Mouse (Mus musculus) midbrain, embryonic 13.5 days (tissue): ENCODE measurements at regions not wholly inside any gene's neighbourhood (a gene's known extent, or its start where the extent isn't known, plus 50 kb on each side); places are given as distances from the start of the nearest gene placed in this dataset.

Source experiments
- ATAC-seq: fragments of 200-750 bp; cut with Nextera tagmentation; 2 replicates; pipeline ENCODE4 v1.8.0; 2017; ENCODE audit warnings: mild to moderate bottlenecking, moderate TSS enrichment, moderate library complexity
- H3K27ac ChIP-seq: fragments of 300-500 bp; sonication (generic); 2 replicates; pipeline ENCODE4 v1.5.1; 2015; ENCODE audit warnings: inconsistent platforms, mild to moderate bottlenecking, moderate library complexity
- H3K27me3 ChIP-seq: fragments of 300-500 bp; sonication (generic); 2 replicates; pipeline ENCODE4 v1.6.1; 2015; ENCODE audit warnings: mild to moderate bottlenecking, inconsistent platforms
- H3K36me3 ChIP-seq: fragments of 300-500 bp; sonication (generic); 2 replicates; pipeline ENCODE4 v1.6.1; 2015; ENCODE audit warnings: mild to moderate bottlenecking, inconsistent platforms
- H3K4me1 ChIP-seq: fragments of 300-500 bp; sonication (generic); replicated peaks from 2 replicates; pipeline ENCODE4 v1.6.1; 2015; ENCODE audit warnings: inconsistent platforms
- H3K4me2 ChIP-seq: fragments of 300-500 bp; sonication (generic); replicated peaks from 2 replicates; pipeline ENCODE4 v1.6.1; 2015; ENCODE audit warnings: moderate library complexity, mild to moderate bottlenecking, inconsistent platforms
- H3K4me3 ChIP-seq: fragments of 300-500 bp; sonication (generic); replicated peaks from 2 replicates; pipeline ENCODE4 v1.5.1; 2015; ENCODE audit warnings: mild to moderate bottlenecking, inconsistent platforms
- H3K9ac ChIP-seq: fragments of 300-500 bp; sonication (generic); replicated peaks from 2 replicates; pipeline ENCODE4 v1.6.1; 2015; ENCODE audit warnings: mild to moderate bottlenecking, inconsistent platforms
- H3K9me3 ChIP-seq: fragments of 300-500 bp; sonication (generic); 2 replicates; pipeline ENCODE4 v1.6.1; 2016; ENCODE audit warnings: mild to moderate bottlenecking, inconsistent platforms
- WGBS: fragments of 180-500 bp; shearing (Covaris S2); methylation state at CpG from one replicate; pipeline ENCODE4 v1.1.7; 2015; 5-methylcytosine and 5-hydroxymethylcytosine counted together

DNA sequence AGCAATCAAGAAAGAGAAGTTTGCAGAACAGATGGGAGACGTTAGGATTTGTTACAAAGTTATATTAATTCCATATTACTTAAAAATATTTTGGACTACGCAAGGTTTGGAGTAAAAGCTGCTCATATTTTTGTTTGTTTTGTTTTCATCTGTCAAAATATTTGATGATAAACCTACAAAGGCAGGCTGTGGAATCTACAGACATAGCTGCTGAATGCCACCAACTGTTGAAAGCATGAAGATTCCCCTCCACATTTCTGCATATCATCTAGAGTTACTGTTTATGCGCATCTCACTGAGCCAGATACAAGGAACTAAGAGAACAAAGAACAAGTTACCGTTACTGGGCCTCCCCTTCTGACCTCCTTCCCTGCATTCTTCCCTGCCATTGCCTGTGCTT lies 127.1 kb upstream of the Gorab start:
- whole genome bisulfite sequencing, result 82% methylated on average over 4 of the region's 4 CpGs
- ATAC-seq, result no peak
- no peaks in the 10 kb centered on the region for H3K36me3 ChIP-seq
- no peaks in the 10 kb centered on the region for H3K4me1 ChIP-seq
- H3K4me3 ChIP-seq, result no peak overlapping the region
- H3K27ac ChIP-seq, result no peak overlapping the region
- H3K4me2 ChIP-seq, result no peak overlapping the region
- no peak overlapping the region for H3K9ac ChIP-seq
- no peaks in the 10 kb centered on the region for H3K9me3 ChIP-seq
- no peaks in the 10 kb centered on the region for H3K27me3 ChIP-seq

DNA sequence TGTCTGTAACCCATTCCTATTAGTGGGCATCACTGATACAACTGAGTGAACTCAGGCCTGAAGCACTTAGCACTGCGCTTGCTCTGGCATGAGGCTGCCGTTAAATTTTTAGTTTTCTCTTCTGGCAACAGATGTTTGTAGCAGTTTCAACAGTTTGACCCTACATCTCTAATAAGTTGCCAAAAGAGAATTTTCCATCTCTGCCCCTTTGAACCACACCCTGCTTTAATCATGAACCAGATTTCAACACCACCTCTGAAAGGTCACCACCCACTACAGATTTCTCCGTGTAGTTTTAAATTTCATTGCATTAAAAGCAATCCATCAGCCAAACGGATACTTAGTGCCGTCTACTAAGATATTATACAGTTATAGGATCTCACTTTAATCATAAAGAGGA lies 114.5 kb upstream of the Gorab start:
- Histone ChIP-seq H3K4me2 (no peak overlapping the region), H3K27me3 (no peaks in the 10 kb centered on the region), H3K9me3 (no peaks in the 10 kb centered on the region), H3K27ac (no peak overlapping the region), H3K4me3 (no peak overlapping the region), H3K36me3 (no peaks in the 10 kb centered on the region), H3K9ac (no peak overlapping the region), H3K4me1 (no peaks in the 10 kb centered on the region)
- no peak for ATAC-seq
- 87% methylated on average over 5 of the region's 5 CpGs for WGBS

DNA sequence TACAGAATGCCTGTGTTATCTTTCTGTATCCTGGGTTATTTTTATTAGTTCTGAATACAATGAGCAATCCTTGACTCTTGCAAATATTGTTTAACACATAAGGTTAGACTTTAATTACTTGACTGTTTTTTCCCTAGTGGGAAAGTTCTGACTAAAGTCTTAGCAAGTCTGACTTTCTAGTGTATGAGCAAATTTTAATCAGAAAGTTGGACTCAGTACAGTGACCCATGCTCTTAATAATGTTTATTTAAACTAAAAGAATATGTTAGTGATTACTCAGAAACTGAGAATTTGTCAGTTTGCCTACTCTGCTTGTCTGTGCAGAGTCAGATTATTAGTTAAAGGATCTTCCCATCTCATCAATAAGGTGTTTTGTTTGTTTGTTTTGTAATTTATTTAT lies 109.4 kb upstream of the Gorab start:
- Histone ChIP-seq H3K27me3 (no peaks in the 10 kb centered on the region), H3K9me3 (no peaks in the 10 kb centered on the region), H3K36me3 (no peaks in the 10 kb centered on the region), H3K9ac (no peak overlapping the region), H3K4me1 (no peaks in the 10 kb centered on the region), H3K4me2 (no peak overlapping the region), H3K4me3 (no peak overlapping the region), H3K27ac (no peak overlapping the region)
- no peak for ATAC-seq

DNA sequence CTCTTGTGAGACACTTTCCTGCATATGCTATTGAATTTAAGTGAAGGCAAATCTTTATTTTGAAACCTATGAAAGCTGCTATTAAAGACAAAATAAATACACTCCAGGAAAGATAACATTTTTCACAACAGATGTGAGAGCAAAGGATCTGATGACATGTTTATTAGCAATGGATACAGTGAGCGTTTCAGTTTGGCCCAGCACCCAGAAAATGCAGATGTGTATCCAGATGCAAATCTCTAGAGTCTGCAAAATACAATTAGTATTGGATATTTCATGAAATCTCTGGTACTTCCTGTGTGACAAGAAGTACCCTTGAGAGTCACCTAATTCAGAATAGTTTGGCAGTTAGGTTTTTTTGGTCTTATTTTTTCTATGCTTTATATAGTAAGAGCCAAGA lies 108.5 kb upstream of the Gorab start:
- Histone ChIP-seq H3K9ac (no peak overlapping the region), H3K4me3 (no peak overlapping the region), H3K27me3 (no peaks in the 10 kb centered on the region), H3K36me3 (no peaks in the 10 kb centered on the region), H3K4me2 (no peak overlapping the region), H3K9me3 (no peaks in the 10 kb centered on the region), H3K27ac (no peak overlapping the region), H3K4me1 (no peaks in the 10 kb centered on the region)
- no peak for ATAC-seq
- 79% methylated on average over 1 of the region's 1 CpGs for WGBS

DNA sequence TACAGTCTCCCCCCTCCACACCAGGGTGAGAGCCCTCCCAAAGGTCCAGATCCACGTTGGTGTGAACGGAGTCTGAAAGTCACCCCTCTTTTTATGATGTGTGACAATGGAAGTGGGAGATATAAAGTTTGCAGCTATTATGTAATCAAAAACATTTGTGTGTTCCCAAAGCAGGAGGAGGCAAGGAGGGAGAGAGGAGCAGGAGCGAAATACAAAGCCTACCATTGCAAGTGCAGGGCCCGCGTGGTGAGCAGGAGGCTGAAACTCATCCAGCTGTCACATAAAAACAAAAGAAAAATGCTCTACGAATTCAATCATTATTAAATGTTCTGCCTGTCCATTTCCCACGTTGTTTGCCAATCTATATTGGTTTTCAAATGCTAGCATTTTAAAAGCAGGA lies 101.6 kb upstream of the Gorab start:
- Histone ChIP-seq H3K27ac (no peak overlapping the region), H3K4me1 (no peaks in the 10 kb centered on the region), H3K27me3 (no peaks in the 10 kb centered on the region), H3K9me3 (no peaks in the 10 kb centered on the region), H3K4me2 (no peak overlapping the region), H3K36me3 (no peaks in the 10 kb centered on the region), H3K4me3 (no peak overlapping the region), H3K9ac (no peak overlapping the region)
- 70% methylated on average over 7 of the region's 7 CpGs for WGBS
- ATAC-seq, result no peak

DNA sequence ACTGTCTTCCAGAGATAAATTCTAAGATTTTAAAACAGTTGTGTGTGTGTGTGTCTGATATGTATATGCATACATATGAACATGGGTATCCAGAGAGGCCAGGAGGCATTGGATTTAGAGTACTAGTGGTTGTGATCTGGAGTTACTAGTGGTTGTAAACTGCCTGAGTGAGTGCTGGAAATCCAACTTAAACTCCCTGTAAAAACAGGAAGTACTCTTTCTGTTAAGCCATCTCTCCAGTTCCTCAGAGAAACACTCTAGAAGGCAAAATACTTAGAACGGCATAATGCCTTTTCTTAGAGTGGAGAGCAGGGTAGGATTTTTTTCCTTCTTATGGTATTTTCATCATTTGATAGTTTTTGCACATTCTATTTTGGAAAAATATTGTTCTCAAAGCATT lies 99.1 kb upstream of the Gorab start:
- Histone ChIP-seq H3K9me3 (no peaks in the 10 kb centered on the region), H3K4me1 (no peaks in the 10 kb centered on the region), H3K27me3 (no peaks in the 10 kb centered on the region), H3K9ac (no peak overlapping the region), H3K4me3 (no peak overlapping the region), H3K4me2 (no peak overlapping the region), H3K27ac (no peak overlapping the region), H3K36me3 (no peaks in the 10 kb centered on the region)
- WGBS, result 76% methylated on average over 1 of the region's 1 CpGs
- no peak for ATAC-seq

DNA sequence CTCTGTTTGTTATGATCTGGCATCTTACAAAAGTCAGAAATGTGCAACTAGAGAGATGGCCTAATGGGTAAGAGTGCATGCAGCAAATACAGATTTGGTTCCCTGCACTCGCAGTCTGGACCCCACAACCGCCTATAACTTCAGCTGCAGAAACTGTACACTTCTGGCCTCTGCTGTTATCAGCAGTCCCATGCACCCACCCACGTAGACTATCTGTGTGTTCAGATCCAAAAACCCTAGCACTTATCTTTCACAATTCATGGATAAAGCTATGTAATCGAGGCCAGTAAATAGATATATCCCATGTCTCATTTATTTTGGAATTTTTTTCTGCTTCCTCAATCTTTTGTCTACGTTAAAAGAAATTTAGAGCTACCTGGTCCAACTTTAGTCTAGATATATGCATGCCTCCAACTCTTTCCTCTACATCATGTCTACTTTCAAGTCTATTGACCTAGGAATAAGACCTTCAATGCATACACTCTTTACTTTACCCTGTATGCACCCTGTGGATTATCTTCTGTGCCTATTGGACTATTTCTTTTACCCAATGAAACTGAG lies 95.0 kb upstream of the Gorab start:
- Histone ChIP-seq H3K9me3 (no peaks in the 10 kb centered on the region), H3K27me3 (no peaks in the 10 kb centered on the region), H3K36me3 (no peaks in the 10 kb centered on the region), H3K4me1 (no peaks in the 10 kb centered on the region), H3K4me2 (no peak overlapping the region), H3K4me3 (no peak overlapping the region), H3K27ac (no peak overlapping the region), H3K9ac (no peak overlapping the region)
- no peak for ATAC-seq
- 90% methylated on average over 5 of the region's 5 CpGs for WGBS

DNA sequence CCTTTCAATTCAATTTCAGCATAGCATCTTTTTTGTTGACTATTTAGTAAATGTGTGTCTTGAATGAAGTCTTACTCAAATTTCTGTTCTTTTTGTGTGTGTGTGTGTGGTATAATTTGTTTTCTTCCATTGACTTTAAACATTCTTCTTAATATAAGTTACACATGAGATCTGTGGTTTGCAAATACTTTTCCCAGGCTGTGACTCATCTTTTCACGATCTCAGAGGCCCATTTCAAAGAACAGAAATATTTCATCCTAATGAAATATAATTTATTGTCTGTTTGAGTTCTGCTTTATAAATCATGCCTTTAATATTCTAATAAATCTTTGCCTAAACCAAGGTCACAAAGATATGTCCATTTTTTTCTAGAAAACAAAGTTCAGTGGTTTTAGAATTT lies 92.9 kb upstream of the Gorab start:
- H3K9me3 ChIP-seq, result no peaks in the 10 kb centered on the region
- no peak overlapping the region for H3K27ac ChIP-seq
- H3K4me3 ChIP-seq, result no peak overlapping the region
- H3K27me3 ChIP-seq, result no peaks in the 10 kb centered on the region
- H3K9ac ChIP-seq, result no peak overlapping the region
- H3K36me3 ChIP-seq, result no peaks in the 10 kb centered on the region
- H3K4me2 ChIP-seq, result no peak overlapping the region
- no peak for ATAC-seq
- WGBS, result 83% methylated on average over 1 of the region's 1 CpGs
- no peaks in the 10 kb centered on the region for H3K4me1 ChIP-seq

DNA sequence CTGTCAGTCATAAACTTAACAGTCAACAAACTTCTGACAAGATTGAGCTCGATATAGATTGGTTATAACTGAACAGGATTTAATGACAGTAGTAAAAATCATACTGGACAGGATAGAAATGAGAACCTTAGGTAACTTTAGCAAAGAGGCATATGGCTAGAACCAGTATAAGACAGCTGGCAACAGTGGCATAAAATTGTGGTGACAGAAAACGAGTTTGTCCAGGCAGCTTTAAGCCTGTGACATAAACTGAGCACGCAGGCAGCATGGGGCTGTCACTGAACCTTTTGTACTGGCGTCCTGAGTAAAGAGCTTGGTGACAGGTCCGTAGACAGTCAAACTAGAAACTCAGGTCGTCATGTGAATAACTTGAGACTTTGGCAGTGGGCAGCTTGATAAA lies 85.1 kb upstream of the Gorab start:
- WGBS, result 55% methylated on average over 6 of the region's 6 CpGs
- H3K9ac ChIP-seq, result no peak overlapping the region
- no peak overlapping the region for H3K4me2 ChIP-seq
- H3K9me3 ChIP-seq, result no peaks in the 10 kb centered on the region
- H3K4me1 ChIP-seq, result no peaks in the 10 kb centered on the region
- H3K36me3 ChIP-seq, result no peaks in the 10 kb centered on the region
- ATAC-seq, result no peak
- H3K27ac ChIP-seq, result no peak overlapping the region
- no peak overlapping the region for H3K4me3 ChIP-seq
- H3K27me3 ChIP-seq, result no peaks in the 10 kb centered on the region

DNA sequence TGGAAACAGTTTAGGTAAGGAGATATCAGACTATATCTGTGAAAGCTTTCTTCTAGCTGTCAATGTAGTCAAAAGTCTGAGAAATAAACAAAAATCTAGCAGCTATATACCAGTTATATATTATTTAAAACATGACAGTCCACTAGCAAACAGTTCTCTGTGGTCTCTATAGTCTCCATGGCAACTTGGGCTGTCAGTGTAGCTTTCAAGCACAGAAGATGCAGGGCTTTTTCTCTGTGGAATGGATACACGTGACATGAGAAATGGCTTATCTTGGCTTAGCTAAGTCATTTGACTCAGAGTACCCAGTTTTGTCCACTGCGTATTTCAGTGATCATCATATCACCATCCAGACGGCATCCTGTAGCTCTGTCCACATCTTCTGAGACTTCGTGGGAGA lies 84.6 kb upstream of the Gorab start:
- ATAC-seq, result no peak
- 66% methylated on average over 4 of the region's 4 CpGs for WGBS

DNA sequence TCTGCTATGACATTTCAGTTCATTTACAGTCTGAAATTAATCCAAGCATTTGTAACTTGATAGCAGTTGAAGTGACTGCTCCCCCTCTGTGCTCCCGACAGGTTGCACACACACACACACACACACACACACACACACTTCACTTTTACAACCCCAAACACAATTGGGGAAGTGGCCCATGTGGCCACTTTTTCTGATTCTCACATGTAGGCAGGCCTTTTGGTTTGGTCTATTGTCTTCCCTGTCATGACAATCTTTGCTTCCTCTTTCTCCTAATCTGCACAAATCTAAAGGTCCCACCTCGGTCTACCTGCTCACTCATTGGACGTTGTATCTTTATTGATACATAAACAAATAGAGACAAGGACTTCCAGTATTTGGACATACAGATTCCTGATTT lies 79.6 kb upstream of the Gorab start:
- Histone ChIP-seq H3K9ac (no peak overlapping the region), H3K9me3 (no peaks in the 10 kb centered on the region), H3K27ac (no peak overlapping the region), H3K4me2 (no peak overlapping the region), H3K27me3 (no peaks in the 10 kb centered on the region), H3K4me3 (no peak overlapping the region), H3K4me1 (no peaks in the 10 kb centered on the region), H3K36me3 (no peaks in the 10 kb centered on the region)
- 87% methylated on average over 3 of the region's 3 CpGs for WGBS
- no peak for ATAC-seq

More for the DNA sequence above, 84.6 kb upstream of the Gorab start:
- no peak overlapping the region for H3K4me3 ChIP-seq
- no peaks in the 10 kb centered on the region for H3K9me3 ChIP-seq
- no peaks in the 10 kb centered on the region for H3K36me3 ChIP-seq
- H3K27me3 ChIP-seq, result no peaks in the 10 kb centered on the region
- H3K9ac ChIP-seq, result no peak overlapping the region
- H3K27ac ChIP-seq, result no peak overlapping the region
- no peaks in the 10 kb centered on the region for H3K4me1 ChIP-seq
- H3K4me2 ChIP-seq, result no peak overlapping the region

DNA sequence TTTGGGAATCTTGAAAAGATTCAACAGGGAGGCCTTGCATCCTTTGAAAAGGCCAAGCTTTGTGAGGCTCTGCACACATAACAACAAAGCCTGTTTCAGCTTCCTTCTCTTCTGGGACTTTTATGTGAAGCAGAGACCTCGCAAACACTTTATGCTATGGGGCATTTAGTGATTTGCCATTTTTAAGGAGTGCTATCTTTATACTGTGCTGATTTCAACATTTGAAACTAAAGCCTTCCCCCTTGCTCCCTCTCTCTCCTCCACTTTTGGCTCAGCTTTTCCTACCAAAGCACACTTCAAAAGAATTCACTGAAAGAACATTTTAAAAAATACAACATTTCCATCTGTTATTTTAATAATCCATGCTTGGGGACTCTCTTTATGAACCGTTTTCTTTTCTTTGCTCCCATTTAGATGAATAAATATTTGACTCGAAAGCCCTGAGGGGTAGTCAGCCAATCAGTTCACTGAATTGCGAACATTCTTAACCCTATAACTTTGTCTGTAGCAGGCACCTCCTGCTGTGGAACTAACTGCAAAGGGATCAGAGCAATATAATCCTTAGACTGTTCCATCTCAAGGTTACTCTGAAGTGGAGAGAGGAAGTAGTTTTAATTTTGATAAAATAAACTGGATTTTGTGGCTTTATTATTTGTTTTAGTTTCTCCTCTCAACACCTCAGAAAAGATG lies 74.2 kb upstream of the Gorab start:
- no peak overlapping the region for H3K4me2 ChIP-seq
- H3K36me3 ChIP-seq, result no peaks in the 10 kb centered on the region
- H3K9ac ChIP-seq, result no peak overlapping the region
- 27% methylated on average over 4 of the region's 4 CpGs for WGBS
- no peaks in the 10 kb centered on the region for H3K9me3 ChIP-seq
- H3K27ac ChIP-seq, result 0 out of 2 replicates have a peak overlapping the region, but pooled peaks have one; percentile 7
- peak; percentile 55; the same call in 1 of the 2 replicates for ATAC-seq
- H3K4me3 ChIP-seq, result no peak overlapping the region
- H3K4me1 ChIP-seq, result peaks cover 9% of the 10 kb centered on the region; the same call in 1 of the 2 replicates
- no peaks in the 10 kb centered on the region for H3K27me3 ChIP-seq

DNA sequence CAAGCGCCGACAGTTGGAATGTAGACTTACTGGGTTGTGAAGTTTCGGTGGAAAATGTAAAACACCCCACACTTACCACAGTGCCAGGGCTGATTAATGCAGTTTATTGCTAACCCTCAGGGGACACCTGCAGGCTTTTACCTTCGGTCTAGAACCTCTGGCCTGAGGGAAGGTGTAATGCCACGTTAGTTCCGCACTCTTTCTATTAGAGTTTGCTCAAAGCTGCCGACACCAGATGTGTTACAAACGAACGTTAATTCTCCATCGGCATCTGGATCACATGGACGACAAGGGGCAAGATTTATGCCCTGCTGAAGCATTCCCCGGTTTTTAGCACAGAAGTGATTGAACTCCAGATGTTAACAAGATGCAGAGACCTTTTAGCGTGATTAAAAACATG lies 57.7 kb upstream of the Gorab start:
- Histone ChIP-seq H3K4me3 (no peak overlapping the region), H3K27me3 (no peaks in the 10 kb centered on the region), H3K4me2 (no peak overlapping the region), H3K27ac (no peak overlapping the region), H3K9me3 (no peaks in the 10 kb centered on the region), H3K4me1 (no peaks in the 10 kb centered on the region), H3K9ac (no peak overlapping the region), H3K36me3 (no peaks in the 10 kb centered on the region)
- no peak for ATAC-seq
- 92% methylated on average over 13 of the region's 13 CpGs for WGBS
